Mouse (Mus musculus) embryonic facial prominence, embryonic 11.5 days (tissue): ENCODE measurements around the gene Rnaseh2a. TPM values are rescaled to one million over a fixed set of nuclear protein-coding genes. Genes with fewer than 3 reads are reported as not detected.

Experiments
- ATAC-seq: fragments of 200-750 bp; cut with Nextera tagmentation; replicated peaks from 2 replicates; pipeline ENCODE4 v1.8.0; 2017; ENCODE audit warnings: low read depth; ENCODE audit not compliant: insufficient number of reproducible peaks, low FRiP score, low TSS enrichment
- DNase-seq: peaks from one replicate; pipeline ENCODE4 v3.0.0-alpha.2; 2015; ENCODE audit warnings: low spot score
- H3K27ac ChIP-seq: fragments of 300-500 bp; sonication (generic); replicated peaks from 2 replicates; pipeline ENCODE4 v1.5.1; 2014; ENCODE audit warnings: mild to moderate bottlenecking, low read depth, low read length, control low read depth
- H3K27me3 ChIP-seq: fragments of 300-500 bp; sonication (generic); 2 replicates; pipeline ENCODE4 v1.6.1; 2014; ENCODE audit warnings: mild to moderate bottlenecking, low read length, moderate library complexity, mixed read lengths; ENCODE audit not compliant: control insufficient read depth, insufficient read depth
- H3K36me3 ChIP-seq: fragments of 300-500 bp; sonication (generic); replicated peaks from 2 replicates; pipeline ENCODE4 v1.6.1; 2014; ENCODE audit warnings: low read depth, mild to moderate bottlenecking, low read length, moderate library complexity, mixed read lengths; ENCODE audit not compliant: control insufficient read depth, insufficient read depth
- H3K4me1 ChIP-seq: fragments of 300-500 bp; sonication (generic); 2 replicates; pipeline ENCODE4 v1.6.1; 2014; ENCODE audit warnings: low read length, mixed read lengths; ENCODE audit not compliant: control insufficient read depth, insufficient read depth
- H3K4me2 ChIP-seq: fragments of 300-500 bp; sonication (generic); 2 replicates; pipeline ENCODE4 v1.6.1; 2014; ENCODE audit warnings: low read depth, mild to moderate bottlenecking, control low read depth, low read length, moderate library complexity
- H3K4me3 ChIP-seq: fragments of 300-500 bp; sonication (generic); 2 replicates; pipeline ENCODE4 v1.5.1; 2014; ENCODE audit warnings: low read depth, low read length, control low read depth
- H3K9ac ChIP-seq: fragments of 300-500 bp; sonication (generic); replicated peaks from 2 replicates; pipeline ENCODE4 v1.6.1; 2014; ENCODE audit warnings: mild to moderate bottlenecking, control low read depth, low read length
- H3K9me3 ChIP-seq: fragments of 300-500 bp; sonication (generic); replicated peaks from 2 replicates; pipeline ENCODE4 v1.6.1; 2016; ENCODE audit warnings: mild to moderate bottlenecking, low read length, inconsistent platforms, mixed read lengths; ENCODE audit not compliant: control insufficient read depth
- WGBS: fragments of 180-500 bp; shearing (Covaris S2); extraction: QIAGEN DNeasy Blood & Tissue Kit; methylation state at CpG from one replicate; pipeline ENCODE4 v1.1.7; 2014; 5-methylcytosine and 5-hydroxymethylcytosine counted together
- polyA plus RNA-seq: library from polyadenylated mRNA; unstranded; fragments of >200 nt; fragmentation: Nextera tagmentation; extraction: Ambion mirVana; gene quantifications from 2 replicates; pipeline ENCODE4 v1.2.1, GENCODE M21; 2014

Rnaseh2a gene
- polyA plus RNA-seq, 1 experiment from 2014 or later: 109 TPM

- no peaks in the 10 kb centered on the region; the same call in 1 of the 2 replicates for H3K36me3 ChIP-seq
- peaks cover 15% of the 10 kb centered on the region for H3K4me1 ChIP-seq
- no peaks in the 10 kb centered on the region for H3K9me3 ChIP-seq
- H3K4me3 ChIP-seq: peak overlapping the region; percentile 50
- H3K27me3 ChIP-seq: peaks cover 22% of the 10 kb centered on the region
- H3K27ac ChIP-seq: no peak overlapping the region
- peak; percentile 95 for DNase-seq
- peak overlapping the region; percentile 37 for H3K9ac ChIP-seq
- H3K4me2 ChIP-seq: peak overlapping the region; percentile 96
- ATAC-seq: peak; percentile 69
- WGBS: 1% methylated on average over 58 of the region's 61 CpGs
Measured at GRCm38 (mm10) chr8:84976031-84976762, 6.6 kb upstream of the Rnaseh2a start.

DNA sequence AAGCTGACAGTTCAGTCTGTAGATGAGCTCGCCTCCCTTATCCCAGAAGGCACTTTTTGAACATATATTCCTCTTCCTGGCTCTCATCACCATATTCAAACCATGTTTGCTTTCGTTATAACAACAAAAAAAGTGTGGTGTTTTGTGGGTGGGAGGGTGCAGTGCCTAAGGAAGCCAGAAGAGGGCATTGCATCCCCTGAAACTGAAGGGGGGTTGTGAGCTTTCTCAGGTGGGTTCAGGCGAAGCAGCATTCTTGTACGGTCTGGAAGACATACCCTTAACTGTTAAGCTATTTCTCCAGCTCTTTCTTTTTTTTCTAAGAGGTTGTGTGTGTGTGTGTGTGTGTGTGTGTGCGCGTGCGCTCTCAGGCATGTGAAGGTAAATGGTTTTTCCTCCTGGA is 5.9 kb upstream of the Rnaseh2a start:
- H3K4me1 ChIP-seq: peaks cover 18% of the 10 kb centered on the region
- no peak overlapping the region for H3K9ac ChIP-seq
- no peak overlapping the region for H3K27ac ChIP-seq
- DNase-seq: peak; percentile 70
- no peak overlapping the region for H3K4me3 ChIP-seq
- peak overlapping the region; percentile 96; the same call in 1 of the 2 replicates for H3K4me2 ChIP-seq
- H3K27me3 ChIP-seq: peaks cover 21% of the 10 kb centered on the region
- peaks cover 3% of the 10 kb centered on the region for H3K36me3 ChIP-seq
- no peaks in the 10 kb centered on the region for H3K9me3 ChIP-seq
- 23% methylated on average over 7 of the region's 7 CpGs for WGBS
- ATAC-seq: no peak

GRCm38 (mm10) chr8:84974543-84975142 is 5.1 kb upstream of the Rnaseh2a start:
- no peak for ATAC-seq
- no peak for DNase-seq
- H3K27me3 ChIP-seq: peaks cover 18% of the 10 kb centered on the region
- peaks cover 16% of the 10 kb centered on the region for H3K4me1 ChIP-seq
- no peak overlapping the region for H3K4me2 ChIP-seq
- WGBS: 79% methylated on average over 8 of the region's 8 CpGs
- peaks cover 3% of the 10 kb centered on the region for H3K36me3 ChIP-seq
- no peaks in the 10 kb centered on the region for H3K9me3 ChIP-seq
- H3K4me3 ChIP-seq: no peak overlapping the region
- no peak overlapping the region for H3K27ac ChIP-seq
- no peak overlapping the region for H3K9ac ChIP-seq

DNA sequence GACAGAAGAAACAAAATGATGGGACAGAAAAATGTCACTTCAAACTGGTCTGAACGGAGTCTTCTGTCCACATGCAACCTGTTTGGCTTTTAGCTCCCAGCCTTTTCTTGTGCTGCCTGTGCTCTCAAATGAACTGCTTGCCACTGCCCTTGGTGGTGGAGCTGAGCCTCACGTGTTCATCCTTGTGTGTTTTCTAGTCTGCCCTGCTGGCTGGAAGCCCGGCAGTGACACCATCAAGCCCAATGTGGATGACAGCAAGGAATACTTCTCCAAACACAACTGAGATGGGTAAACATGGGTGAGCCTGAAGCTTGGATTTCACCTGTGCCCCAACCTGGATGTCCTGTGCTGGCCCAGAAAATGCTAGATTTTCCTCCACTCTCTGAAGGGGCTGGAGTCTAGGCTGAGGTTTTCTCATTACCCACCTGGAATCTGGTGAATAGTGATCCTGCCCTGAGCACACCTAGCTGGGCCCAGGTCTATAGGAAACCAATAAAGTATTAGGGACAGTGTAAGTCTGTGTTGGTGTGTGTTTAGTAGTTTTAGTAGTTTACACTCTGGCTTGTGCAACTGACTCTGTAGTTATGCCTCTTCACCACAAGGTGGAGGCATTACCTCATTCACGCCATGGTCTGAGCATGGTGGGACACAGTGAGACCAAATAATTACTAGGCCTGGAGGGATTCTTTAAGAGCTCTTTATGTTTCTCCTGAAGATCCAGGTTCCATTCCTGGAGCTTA is 4.4 kb upstream of the Rnaseh2a start:
- no peak overlapping the region for H3K4me2 ChIP-seq
- peaks cover 16% of the 10 kb centered on the region for H3K27me3 ChIP-seq
- H3K4me1 ChIP-seq: peaks cover 14% of the 10 kb centered on the region
- H3K36me3 ChIP-seq: peaks cover 3% of the 10 kb centered on the region
- ATAC-seq (no peak), DNase-seq (peak; percentile 80)
- H3K9me3 ChIP-seq: no peaks in the 10 kb centered on the region
- no peak overlapping the region for H3K4me3 ChIP-seq
- no peak overlapping the region for H3K27ac ChIP-seq
- H3K9ac ChIP-seq: no peak overlapping the region
- WGBS: 70% methylated on average over 4 of the region's 4 CpGs

DNA sequence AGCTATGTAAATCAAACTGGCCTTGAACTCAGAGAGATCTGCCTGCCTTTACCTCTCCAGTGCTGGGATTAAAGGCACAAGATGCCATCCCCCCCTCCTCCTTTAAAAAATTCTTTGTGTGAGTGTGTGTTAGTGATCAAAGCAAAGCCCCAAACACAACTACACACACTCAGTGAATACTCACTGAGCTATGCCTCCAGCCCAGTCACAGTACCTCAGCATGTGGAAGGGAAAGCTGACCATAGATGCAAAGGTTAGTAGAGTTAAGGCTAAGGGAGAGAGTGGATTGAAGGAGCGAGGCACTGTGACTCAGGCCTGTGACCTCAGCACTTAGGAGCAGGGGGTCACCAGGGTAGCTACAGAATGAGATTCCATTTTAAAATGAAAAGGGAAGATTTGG is 3.5 kb upstream of the Rnaseh2a start:
- DNase-seq (no peak), ATAC-seq (no peak)
- Histone ChIP-seq H3K27ac (no peak overlapping the region), H3K9me3 (no peaks in the 10 kb centered on the region), H3K36me3 (peaks cover 3% of the 10 kb centered on the region), H3K4me3 (no peak overlapping the region), H3K4me2 (no peak overlapping the region), H3K9ac (no peak overlapping the region), H3K4me1 (peaks cover 13% of the 10 kb centered on the region), H3K27me3 (peaks cover 11% of the 10 kb centered on the region)
- 77% methylated on average over 1 of the region's 1 CpGs for WGBS

GRCm38 (mm10) chr8:84970913-84971312 is 1.3 kb upstream of the Rnaseh2a start:
- ATAC-seq (no peak), DNase-seq (no peak)
- Histone ChIP-seq H3K27me3 (no peaks in the 10 kb centered on the region), H3K4me2 (peak overlapping the region; percentile 86), H3K36me3 (peaks cover 3% of the 10 kb centered on the region), H3K4me3 (peak overlapping the region; percentile 63), H3K4me1 (peaks cover 5% of the 10 kb centered on the region), H3K9ac (peak overlapping the region; percentile 97), H3K27ac (no peak overlapping the region), H3K9me3 (no peaks in the 10 kb centered on the region)
- 62% methylated on average over 5 of the region's 5 CpGs for WGBS

GRCm38 (mm10) chr8:84970135-84970790 is 696 bp upstream of the Rnaseh2a start:
- H3K36me3 ChIP-seq: peaks cover 3% of the 10 kb centered on the region
- DNase-seq: peak; percentile 52
- peaks cover 5% of the 10 kb centered on the region for H3K4me1 ChIP-seq

More at GRCm38 (mm10) chr8:84970135-84970790, 696 bp upstream of the Rnaseh2a start:
- no peaks in the 10 kb centered on the region for H3K9me3 ChIP-seq
- H3K4me2 ChIP-seq: peak overlapping the region; percentile 86
- no peaks in the 10 kb centered on the region for H3K27me3 ChIP-seq
- peak overlapping the region; percentile 63 for H3K4me3 ChIP-seq
- peak overlapping the region; percentile 97 for H3K9ac ChIP-seq
- ATAC-seq: no peak
- peak overlapping the region; percentile 78 for H3K27ac ChIP-seq
- 13% methylated on average over 21 of the region's 21 CpGs for WGBS
